Mouse (Mus musculus): ENCODE results near the gene Pmch. TPM values are rescaled to one million over a fixed set of nuclear protein-coding genes. Genes with fewer than 3 reads are reported as not detected.

The Pmch gene
- polyA plus RNA-seq (2015; fragmentation: Nextera tagmentation; extraction: Ambion mirVana): 3.5 and 4.2 TPM in 2 replicates

GRCm38 (mm10) chr10:88090772-88091171, at the start of gene Pmch:
Pmch (plus strand) TSS chr10:88091072.

Other genes starting within 250 kb of the Pmch start
- 30.5 and 36.0 TPM in 2 replicates for gene Igf1, start 232.8 kb upstream of the Pmch start, polyA plus RNA-seq (2015; fragmentation: Nextera tagmentation; extraction: Ambion mirVana)
- 2.4 and 4.2 TPM in 2 replicates for gene Parpbp, start 55.9 kb downstream of the Pmch start, polyA plus RNA-seq (2015; fragmentation: Nextera tagmentation; extraction: Ambion mirVana)
- gene Nup37, start 55.9 kb downstream of the Pmch start, polyA plus RNA-seq (2015; fragmentation: Nextera tagmentation; extraction: Ambion mirVana): 34.7 and 37.6 TPM in 2 replicates
- gene Washc3, start 110.0 kb downstream of the Pmch start, polyA plus RNA-seq (2015; fragmentation: Nextera tagmentation; extraction: Ambion mirVana): 107 and 109 TPM in 2 replicates

All from urinary bladder, postnatal 0 days (tissue).